Mouse (Mus musculus) stomach, embryonic 16.5 days (tissue): ENCODE measurements at regions not wholly inside any gene's neighbourhood (a gene's known extent, or its start where the extent isn't known, plus 50 kb on each side); places are given as distances from the start of the nearest gene placed in this dataset.

Source experiments
- ATAC-seq: fragments of 200-750 bp; cut with Nextera tagmentation; 2 replicates; pipeline ENCODE4 v1.8.0; 2017; ENCODE audit warnings: moderate number of reproducible peaks, moderate TSS enrichment; ENCODE audit not compliant: insufficient read depth, low FRiP score
- H3K27ac ChIP-seq: fragments of 300-500 bp; sonication (generic); 2 replicates; pipeline ENCODE4 v1.5.1; 2014; ENCODE audit warnings: low read length
- H3K27me3 ChIP-seq: fragments of 300-500 bp; sonication (generic); 2 replicates; pipeline ENCODE4 v1.6.1; 2014; ENCODE audit warnings: low read length, control low read depth, mixed read lengths; ENCODE audit not compliant: control insufficient read depth, insufficient read depth
- H3K36me3 ChIP-seq: fragments of 300-500 bp; sonication (generic); 2 replicates; pipeline ENCODE4 v1.6.1; 2014; ENCODE audit warnings: low read length; ENCODE audit not compliant: control insufficient read depth, insufficient read depth
- H3K4me1 ChIP-seq: fragments of 300-500 bp; sonication (generic); 2 replicates; pipeline ENCODE4 v1.6.1; 2014; ENCODE audit warnings: low read length, control low read depth, mixed read lengths; ENCODE audit not compliant: control insufficient read depth, insufficient read depth
- H3K4me2 ChIP-seq: fragments of 300-500 bp; sonication (generic); 2 replicates; pipeline ENCODE4 v1.6.1; 2014; ENCODE audit warnings: low read depth, low read length, mixed read lengths
- H3K4me3 ChIP-seq: fragments of 300-500 bp; sonication (generic); replicated peaks from 2 replicates; pipeline ENCODE4 v1.5.1; 2014; ENCODE audit warnings: mild to moderate bottlenecking, low read length
- H3K9ac ChIP-seq: fragments of 300-500 bp; sonication (generic); 2 replicates; pipeline ENCODE4 v1.6.1; 2014; ENCODE audit warnings: low read length
- H3K9me3 ChIP-seq: fragments of 300-500 bp; sonication (generic); replicated peaks from 2 replicates; pipeline ENCODE4 v1.6.1; 2016; ENCODE audit warnings: low read length, control low read depth; ENCODE audit not compliant: control insufficient read depth
- WGBS: fragments of 180-500 bp; shearing (Covaris S2); extraction: QIAGEN DNeasy Blood & Tissue Kit; methylation state at CpG from one replicate; pipeline ENCODE4 v1.1.7; 2014; 5-methylcytosine and 5-hydroxymethylcytosine counted together

DNA sequence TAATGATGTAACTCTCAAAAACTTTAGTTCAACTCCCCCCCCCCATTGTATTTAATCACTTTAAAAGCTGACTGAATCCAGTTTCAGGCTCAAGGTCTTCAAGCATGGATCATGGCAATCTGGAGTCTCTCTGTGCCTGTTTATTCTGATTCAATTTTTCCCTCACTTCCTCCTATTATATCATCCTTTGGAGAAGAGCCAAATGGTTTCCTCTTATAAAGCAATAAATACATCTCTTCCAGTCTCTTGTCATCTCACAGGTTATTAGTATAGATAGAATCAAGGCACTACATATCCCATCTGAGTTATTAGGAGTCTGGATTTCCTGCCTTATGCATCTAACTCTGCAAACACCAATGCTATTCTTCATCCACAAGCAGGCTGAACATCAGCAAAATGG, 530.2 kb upstream of the Pdcd1 start:
- Histone ChIP-seq H3K4me3 (no peak overlapping the region), H3K27me3 (no peaks in the 10 kb centered on the region), H3K36me3 (no peaks in the 10 kb centered on the region), H3K27ac (no peak overlapping the region), H3K9me3 (0 out of 2 replicates have a peak, but pooled peaks cover 3% of the 10 kb centered on the region), H3K4me2 (no peak overlapping the region), H3K4me1 (no peaks in the 10 kb centered on the region), H3K9ac (no peak overlapping the region)
- ATAC-seq, result peak; percentile 53; the same call in 1 of the 2 replicates

DNA sequence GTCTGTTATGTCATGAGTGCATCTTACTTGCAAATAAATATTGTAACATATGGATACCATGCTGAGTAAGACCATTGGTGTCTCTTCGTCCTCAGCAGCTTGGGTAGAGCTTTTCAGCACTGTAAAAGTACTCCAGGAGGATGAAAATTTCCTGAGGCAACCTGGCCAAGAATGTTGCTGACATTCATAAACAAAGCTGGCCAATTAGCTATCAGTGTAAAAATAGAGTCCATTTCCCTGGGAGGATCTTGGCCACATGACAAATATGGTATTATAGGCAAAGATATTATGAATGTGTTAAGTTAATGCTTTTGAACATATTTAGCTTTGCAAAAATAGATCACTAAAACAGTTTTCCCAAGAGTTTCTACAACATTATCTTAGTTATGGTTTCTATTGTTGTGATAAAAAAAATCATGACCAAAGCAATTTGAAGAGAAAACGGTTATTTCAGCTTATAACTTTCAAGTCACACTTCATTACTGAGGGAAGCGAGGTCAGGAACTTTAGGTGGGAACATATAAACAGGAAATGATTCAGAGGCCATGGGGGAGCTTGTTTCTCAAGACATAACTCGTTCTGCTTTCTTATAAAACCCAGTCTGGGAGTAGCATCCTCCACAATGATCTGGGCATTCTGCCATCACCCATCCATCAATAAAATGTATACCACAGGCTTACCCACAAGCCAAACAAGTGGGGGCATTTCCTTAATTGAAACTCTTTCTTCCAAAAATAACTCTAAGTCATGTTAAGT, 529.5 kb upstream of the Pdcd1 start:
- H3K4me2 ChIP-seq, result no peak overlapping the region
- no peak overlapping the region for H3K4me3 ChIP-seq
- H3K27ac ChIP-seq, result no peak overlapping the region
- 28% methylated on average over 4 of the region's 4 CpGs for WGBS
- ATAC-seq, result peak; percentile 68
- no peak overlapping the region for H3K9ac ChIP-seq
- no peaks in the 10 kb centered on the region for H3K36me3 ChIP-seq
- no peaks in the 10 kb centered on the region for H3K27me3 ChIP-seq
- no peaks in the 10 kb centered on the region for H3K4me1 ChIP-seq
- 0 out of 2 replicates have a peak, but pooled peaks cover 3% of the 10 kb centered on the region for H3K9me3 ChIP-seq

DNA sequence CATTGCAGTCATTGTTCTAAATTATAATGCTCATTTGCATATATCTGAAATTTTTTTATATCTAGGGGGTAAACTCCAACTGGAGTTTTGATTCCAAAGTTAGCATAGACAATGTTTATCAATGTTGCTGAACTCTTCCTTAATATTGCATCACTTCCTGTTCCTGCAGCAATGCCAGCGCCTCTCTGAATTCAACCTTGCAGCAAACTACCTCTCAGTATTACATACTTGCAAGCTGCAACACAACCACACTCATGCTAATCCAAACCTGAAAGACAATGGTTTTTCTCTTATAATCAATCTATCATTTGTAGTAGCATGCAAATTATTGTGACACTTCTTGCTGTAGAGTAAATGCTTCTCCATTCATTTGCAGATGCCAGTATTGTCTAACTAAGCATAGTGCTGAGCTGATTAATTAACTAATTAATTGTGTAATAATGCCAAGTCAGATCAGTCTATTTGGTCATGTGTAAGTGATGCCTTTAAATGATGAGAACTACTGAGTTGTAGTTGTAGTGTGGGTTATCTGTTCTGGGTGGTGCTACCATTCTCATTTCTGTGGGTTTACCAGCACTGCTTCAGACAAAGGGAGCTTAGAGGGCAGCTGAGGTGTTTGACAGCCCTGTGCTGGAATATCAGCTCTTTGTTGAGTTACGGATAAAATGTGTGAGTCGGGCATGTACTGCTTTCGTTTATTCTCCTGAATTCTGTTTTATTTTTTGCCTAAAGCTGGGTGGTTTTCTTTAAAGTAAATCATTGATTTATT, 480.6 kb upstream of the Pdcd1 start:
- H3K4me3 ChIP-seq, result no peak overlapping the region
- no peak for ATAC-seq
- no peaks in the 10 kb centered on the region for H3K27me3 ChIP-seq
- H3K4me2 ChIP-seq, result no peak overlapping the region
- no peak overlapping the region for H3K9ac ChIP-seq
- WGBS, result 58% methylated on average over 4 of the region's 4 CpGs
- no peaks in the 10 kb centered on the region for H3K36me3 ChIP-seq
- H3K9me3 ChIP-seq, result no peaks in the 10 kb centered on the region
- H3K27ac ChIP-seq, result no peak overlapping the region
- H3K4me1 ChIP-seq, result no peaks in the 10 kb centered on the region

GRCm38 (mm10) chr1:94504080-94504520, 451.7 kb upstream of the Pdcd1 start:
- H3K27ac ChIP-seq, result no peak overlapping the region
- no peaks in the 10 kb centered on the region for H3K4me1 ChIP-seq
- no peak overlapping the region for H3K4me2 ChIP-seq
- no peaks in the 10 kb centered on the region for H3K27me3 ChIP-seq
- no peak overlapping the region for H3K4me3 ChIP-seq
- 28% methylated on average over 4 of the region's 4 CpGs for WGBS
- H3K9me3 ChIP-seq, result no peaks in the 10 kb centered on the region
- ATAC-seq, result no peak
- no peak overlapping the region for H3K9ac ChIP-seq
- no peaks in the 10 kb centered on the region for H3K36me3 ChIP-seq

GRCm38 (mm10) chr1:94503379-94504079, 451.2 kb upstream of the Pdcd1 start:
- H3K4me2 ChIP-seq, result no peak overlapping the region
- H3K9me3 ChIP-seq, result no peaks in the 10 kb centered on the region
- H3K9ac ChIP-seq, result no peak overlapping the region
- no peaks in the 10 kb centered on the region for H3K36me3 ChIP-seq
- H3K4me3 ChIP-seq, result no peak overlapping the region
- 59% methylated on average over 6 of the region's 6 CpGs for WGBS
- no peaks in the 10 kb centered on the region for H3K4me1 ChIP-seq
- H3K27me3 ChIP-seq, result no peaks in the 10 kb centered on the region
- no peak for ATAC-seq
- H3K27ac ChIP-seq, result no peak overlapping the region

GRCm38 (mm10) chr1:94502066-94502861, 449.9 kb upstream of the Pdcd1 start:
- no peak overlapping the region for H3K4me3 ChIP-seq
- H3K9ac ChIP-seq, result no peak overlapping the region
- WGBS, result 31% methylated on average over 6 of the region's 6 CpGs
- no peak overlapping the region for H3K4me2 ChIP-seq
- ATAC-seq, result no peak
- H3K9me3 ChIP-seq, result no peaks in the 10 kb centered on the region
- no peaks in the 10 kb centered on the region for H3K27me3 ChIP-seq
- H3K36me3 ChIP-seq, result no peaks in the 10 kb centered on the region
- no peaks in the 10 kb centered on the region for H3K4me1 ChIP-seq
- no peak overlapping the region for H3K27ac ChIP-seq

DNA sequence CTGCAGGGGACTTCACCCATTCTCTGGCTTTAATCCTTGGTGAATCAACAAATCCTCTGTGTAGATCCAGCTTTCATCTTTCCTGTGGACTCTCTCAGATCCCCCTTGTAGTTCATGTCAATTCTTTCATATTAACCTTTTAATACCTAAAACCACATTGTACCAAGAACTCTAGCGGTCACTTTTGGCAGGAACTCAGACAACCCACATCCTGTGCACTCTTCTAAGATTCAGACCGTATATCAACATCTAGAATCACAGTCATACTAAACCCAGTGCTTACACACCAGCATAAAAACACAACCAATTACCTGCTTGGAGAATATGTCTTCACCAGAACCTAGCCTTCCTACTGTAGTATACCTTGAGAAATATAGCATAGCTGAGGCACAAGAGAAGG, 444.6 kb upstream of the Pdcd1 start:
- Histone ChIP-seq H3K4me3 (no peak overlapping the region), H3K9ac (no peak overlapping the region), H3K4me1 (no peaks in the 10 kb centered on the region), H3K4me2 (no peak overlapping the region), H3K9me3 (no peaks in the 10 kb centered on the region), H3K27ac (no peak overlapping the region), H3K36me3 (no peaks in the 10 kb centered on the region), H3K27me3 (no peaks in the 10 kb centered on the region)
- WGBS, result 84% methylated on average over 2 of the region's 2 CpGs
- ATAC-seq, result no peak

GRCm38 (mm10) chr1:94496341-94496740, 444.0 kb upstream of the Pdcd1 start:
- ATAC-seq, result no peak
- H3K9me3 ChIP-seq, result no peaks in the 10 kb centered on the region
- H3K4me2 ChIP-seq, result no peak overlapping the region
- H3K4me1 ChIP-seq, result no peaks in the 10 kb centered on the region
- no peak overlapping the region for H3K9ac ChIP-seq
- no peak overlapping the region for H3K4me3 ChIP-seq
- H3K36me3 ChIP-seq, result no peaks in the 10 kb centered on the region
- H3K27me3 ChIP-seq, result no peaks in the 10 kb centered on the region
- no peak overlapping the region for H3K27ac ChIP-seq
- 90% methylated on average over 3 of the region's 3 CpGs for WGBS
